Mouse (Mus musculus) ES-E14 (cell line): Measurements from ENCODE around the gene Uck1.

ENCODE experiments used
- HCFC1 ChIP-seq: IDR thresholded peaks from 2 replicates; pipeline ENCODE4 v1.6.1; 2012; ENCODE audit warnings: low read length, inconsistent platforms, borderline replicate concordance; ENCODE audit not compliant: insufficient read depth
- MAFK ChIP-seq: IDR thresholded peaks from 2 replicates; pipeline ENCODE4 v1.6.1; 2014; ENCODE audit warnings: mild to moderate bottlenecking, low read depth, low read length, inconsistent platforms; ENCODE audit not compliant: insufficient read depth
- ZC3H11A ChIP-seq: IDR thresholded peaks from 2 replicates; pipeline ENCODE4 v1.6.1; 2012; ENCODE audit warnings: low read depth, mild to moderate bottlenecking, inconsistent platforms, low read length, borderline replicate concordance
- ZNF384 ChIP-seq: IDR thresholded peaks from 2 replicates; pipeline ENCODE4 v1.6.1; 2012; ENCODE audit warnings: low read depth, low read length, inconsistent platforms

- TF ChIP-seq HCFC1, result no peak
- no peak for TF ChIP-seq MAFK
- TF ChIP-seq ZC3H11A, result no peak
- TF ChIP-seq ZNF384, result no peak
Measured at GRCm38 (mm10) chr2:32254563-32254962, 5.4 kb downstream of the Uck1 start.
